Mouse (Mus musculus) heart, postnatal 25 days (tissue): Measurements from ENCODE around the gene Glp1r. TPM values are rescaled to one million over a fixed set of nuclear protein-coding genes. Genes with fewer than 3 reads are reported as not detected.

Experiments used
- DNase-seq: peaks from one replicate; pipeline ENCODE4 v3.0.0; 2022; ENCODE audit warnings: low spot score
- intact Hi-C: fragments of 180-260 bp; cut with DNase I; formaldehyde crosslinking; loops from one replicate; pipeline ENCODE4 v1.15.1; 2025
- microRNA-seq: library from miRNA; unstranded; fragments of <30 nt; microRNA quantifications from one replicate; pipeline ENCODE4 v1.2.0, GENCODE M21; 2022
- total RNA-seq, 2 experiments: library from RNA; stranded (reverse); gene quantifications; 2 replicates each; pipeline ENCODE4 v1.2.3; 2021

The Glp1r gene
- total RNA-seq, 2 experiments from 2014 or later, result 0.44 to 0.59 TPM

- DNase-seq, result no peak
- intact Hi-C loops, result loop anchor here (5.0 kb wide), 1 partner anchor 33 kb away; no protein-coding TSS in a partner anchor
These were observed 88.6 kb downstream of the Glp1r start for GRCm38 (mm10) chr17:30990254-30990653.

Small RNA genes within 50 kb of the gene (microRNA-seq; reads per million reads assigned to microRNA genes)
- not detected for gene Gm24026

Other genes starting within 250 kb of the Glp1r start
- gene Umodl1, start 52.8 kb downstream of the Glp1r start, total RNA-seq, result not detected
- 1 to 10 TPM; 3.8 to 6.0 TPM for gene Abcg1, start 155.9 kb downstream of the Glp1r start, total RNA-seq
- gene Tff3, start 227.8 kb downstream of the Glp1r start, total RNA-seq, result not detected
- not detected for gene Tff2, start 242.5 kb downstream of the Glp1r start, total RNA-seq